Mouse (Mus musculus) E14TG2a.4 (cell line): ENCODE measurements around the gene Thg1l.
A peak's percentile ranks its signal among the peaks of the same experiment; 100 is the strongest.

Source experiments
- H3K27me3 ChIP-seq: 2 replicates; pipeline ENCODE4 v1.6.1; 2014; ENCODE audit warnings: low read length, control low read depth; ENCODE audit not compliant: insufficient read depth
- H3K36me3 ChIP-seq: 2 replicates; pipeline ENCODE4 v1.6.1; 2014; ENCODE audit warnings: low read length, control low read depth; ENCODE audit not compliant: insufficient read depth
- H3K4me1 ChIP-seq: replicated peaks from 2 replicates; pipeline ENCODE4 v1.6.1; 2014; ENCODE audit warnings: low read depth, low read length, control low read depth
- H3K4me3 ChIP-seq: replicated peaks from 2 replicates; pipeline ENCODE4 v1.5.1; 2014; ENCODE audit warnings: mild to moderate bottlenecking, low read length
- H3K9me3 ChIP-seq: 2 replicates; pipeline ENCODE4 v1.6.1; 2014; ENCODE audit warnings: low read length, control low read depth
- CTCF ChIP-seq: conservative IDR thresholded peaks from 2 replicates; pipeline ENCODE4 v1.5.1; 2014; ENCODE audit warnings: low read length
- NANOG ChIP-seq: IDR thresholded peaks from 2 replicates; pipeline ENCODE4 v1.6.1; 2014; ENCODE audit warnings: borderline replicate concordance, low read length, mixed read lengths
- POU5F1 ChIP-seq: IDR thresholded peaks from 2 replicates; pipeline ENCODE4 v1.6.1; 2014; ENCODE audit warnings: low read length, borderline replicate concordance

Gene Thg1l

GRCm38 (mm10) chr11:45938917-45939316 is 16.4 kb downstream of the Thg1l start:
- no peaks in the 10 kb centered on the region for H3K9me3 ChIP-seq
- H3K36me3 ChIP-seq, result peaks cover 76% of the 10 kb centered on the region
- peaks cover 44% of the 10 kb centered on the region for H3K4me1 ChIP-seq
- H3K27me3 ChIP-seq, result no peaks in the 10 kb centered on the region
- TF ChIP-seq NANOG (no peak), POU5F1 (no peak), CTCF (no peak)
- H3K4me3 ChIP-seq, result no peak overlapping the region

DNA sequence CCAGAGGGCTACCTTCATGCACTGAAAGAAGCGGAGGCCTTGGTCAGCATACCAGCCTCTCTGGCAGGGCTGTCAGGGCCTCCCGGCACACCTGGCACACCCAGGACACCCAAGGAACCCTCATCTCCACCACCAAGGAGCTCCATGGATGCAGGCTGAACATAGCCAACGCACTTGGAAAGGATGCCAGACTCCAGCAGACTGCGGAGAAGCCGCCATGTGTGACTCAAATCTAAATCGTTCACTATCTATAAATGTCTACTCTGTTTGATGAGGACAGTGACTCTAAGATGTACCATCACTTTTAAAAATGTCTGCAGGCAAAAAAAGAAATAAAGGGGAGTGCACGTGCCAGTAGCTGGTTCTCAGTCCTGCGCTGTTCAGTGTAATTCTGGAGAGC is 17.8 kb downstream of the Thg1l start:
- Histone ChIP-seq H3K36me3 (peaks cover 83% of the 10 kb centered on the region), H3K27me3 (no peaks in the 10 kb centered on the region), H3K4me3 (no peak overlapping the region), H3K4me1 (peaks cover 37% of the 10 kb centered on the region), H3K9me3 (no peaks in the 10 kb centered on the region)
- TF ChIP-seq NANOG (no peak), POU5F1 (no peak), CTCF (no peak)

DNA sequence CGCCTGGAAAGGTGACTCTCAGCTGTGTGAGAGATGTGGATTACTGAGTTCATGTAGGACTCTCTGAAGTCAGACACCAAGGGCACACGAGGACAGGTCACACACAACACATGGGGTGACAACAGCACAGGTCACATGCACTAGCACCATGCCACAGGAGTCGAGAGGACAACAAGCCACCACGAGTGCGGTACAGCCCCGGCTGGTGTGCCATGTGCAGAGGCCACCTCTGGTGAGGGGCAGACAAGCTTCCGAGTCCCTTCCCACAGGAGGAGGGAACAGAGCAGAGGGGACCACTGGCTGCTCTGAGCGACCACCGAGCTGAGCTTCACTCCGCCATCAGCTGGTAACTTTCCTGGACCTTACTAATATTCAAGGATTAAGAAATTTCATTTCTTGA is 22.5 kb downstream of the Thg1l start:
- Histone ChIP-seq H3K9me3 (no peaks in the 10 kb centered on the region), H3K4me3 (no peak overlapping the region), H3K36me3 (peaks cover 69% of the 10 kb centered on the region), H3K27me3 (no peaks in the 10 kb centered on the region), H3K4me1 (peaks cover 32% of the 10 kb centered on the region)
- no peak for TF ChIP-seq NANOG
- no peak for TF ChIP-seq POU5F1
- no peak for TF ChIP-seq CTCF

- Histone ChIP-seq H3K4me1 (peaks cover 30% of the 10 kb centered on the region), H3K4me3 (no peak overlapping the region), H3K9me3 (no peaks in the 10 kb centered on the region), H3K36me3 (peaks cover 37% of the 10 kb centered on the region), H3K27me3 (peaks cover 10% of the 10 kb centered on the region)
- no peak for TF ChIP-seq POU5F1
- TF ChIP-seq CTCF, result no peak
- no peak for TF ChIP-seq NANOG
Observed at GRCm38 (mm10) chr11:45929541-45929940, 25.8 kb downstream of the Thg1l start.

- peaks cover 19% of the 10 kb centered on the region for H3K27me3 ChIP-seq
- H3K36me3 ChIP-seq, result peaks cover 18% of the 10 kb centered on the region
- no peaks in the 10 kb centered on the region for H3K9me3 ChIP-seq
- H3K4me1 ChIP-seq, result peaks cover 22% of the 10 kb centered on the region
- TF ChIP-seq POU5F1 (no peak), CTCF (0 out of 2 replicates have a peak, but pooled peaks have one; percentile 1), NANOG (no peak)
- no peak overlapping the region for H3K4me3 ChIP-seq
Observed at GRCm38 (mm10) chr11:45927456-45927855, 27.8 kb downstream of the Thg1l start.

DNA sequence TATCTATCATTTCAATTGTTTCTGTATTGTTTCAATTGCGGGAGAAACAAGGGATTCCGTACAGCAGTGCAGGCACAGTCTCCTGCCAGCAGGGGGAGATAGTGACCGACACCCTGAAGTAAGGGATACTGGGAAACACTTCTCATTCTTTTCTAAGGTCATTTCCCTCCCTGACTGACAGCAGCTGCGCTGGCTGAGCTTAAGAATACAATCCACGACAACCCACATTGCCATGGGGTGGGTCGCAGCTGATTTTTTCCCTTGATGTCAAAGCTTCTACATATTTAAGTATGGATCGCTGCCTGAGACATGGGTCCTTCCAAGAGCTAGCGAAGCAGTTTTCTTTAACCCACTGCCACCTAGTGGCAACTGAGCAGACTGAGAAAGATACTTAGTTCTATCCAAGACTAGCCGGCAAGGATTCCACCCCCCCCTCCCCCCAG is 28.6 kb downstream of the Thg1l start:
- H3K9me3 ChIP-seq, result no peaks in the 10 kb centered on the region
- peaks cover 17% of the 10 kb centered on the region for H3K4me1 ChIP-seq
- peaks cover 13% of the 10 kb centered on the region for H3K36me3 ChIP-seq
- peaks cover 19% of the 10 kb centered on the region for H3K27me3 ChIP-seq
- no peak for TF ChIP-seq POU5F1
- no peak for TF ChIP-seq NANOG
- peak; percentile 94 for TF ChIP-seq CTCF
- H3K4me3 ChIP-seq, result peak overlapping the region; percentile 64

- no peaks in the 10 kb centered on the region for H3K9me3 ChIP-seq
- no peak overlapping the region for H3K4me3 ChIP-seq
- peaks cover 8% of the 10 kb centered on the region; the same call in 1 of the 2 replicates for H3K36me3 ChIP-seq
- TF ChIP-seq POU5F1, result no peak
- no peak for TF ChIP-seq CTCF
- peaks cover 19% of the 10 kb centered on the region for H3K27me3 ChIP-seq
- H3K4me1 ChIP-seq, result peaks cover 22% of the 10 kb centered on the region
Observed at GRCm38 (mm10) chr11:45925436-45925835, 29.9 kb downstream of the Thg1l start.

DNA sequence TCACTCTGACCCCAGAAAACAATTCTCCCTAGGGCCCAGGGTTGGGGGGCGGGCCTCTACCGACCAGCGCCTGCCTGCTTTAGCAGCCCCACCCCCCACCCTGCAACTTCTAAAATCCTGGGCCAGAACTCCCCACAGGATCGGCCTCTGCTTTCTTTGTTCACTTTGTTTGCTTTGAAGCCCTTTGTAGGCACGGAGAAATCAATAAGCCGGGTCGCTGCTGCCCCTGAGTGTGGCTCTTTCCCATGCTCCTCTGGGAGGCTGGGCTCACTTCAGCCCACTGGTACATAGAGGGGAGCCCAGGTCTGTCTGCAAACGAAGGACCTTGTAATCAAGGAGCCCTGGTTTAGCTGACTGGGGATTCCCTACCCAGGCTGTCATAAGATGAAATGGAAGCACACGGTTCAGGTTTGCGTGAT is 33.8 kb downstream of the Thg1l start:
- Histone ChIP-seq H3K27me3 (peaks cover 19% of the 10 kb centered on the region), H3K4me3 (peak overlapping the region; percentile 17; the same call in 1 of the 2 replicates), H3K36me3 (no peaks in the 10 kb centered on the region), H3K9me3 (no peaks in the 10 kb centered on the region), H3K4me1 (peaks cover 18% of the 10 kb centered on the region)
- no peak for TF ChIP-seq NANOG
- no peak for TF ChIP-seq POU5F1
- no peak for TF ChIP-seq CTCF

- Histone ChIP-seq H3K4me1 (peaks cover 23% of the 10 kb centered on the region), H3K4me3 (0 out of 2 replicates have a peak overlapping the region, but pooled peaks have one; percentile 17), H3K27me3 (peaks cover 18% of the 10 kb centered on the region), H3K9me3 (no peaks in the 10 kb centered on the region), H3K36me3 (no peaks in the 10 kb centered on the region)
- TF ChIP-seq POU5F1 (no peak), NANOG (no peak), CTCF (no peak)
Observed at GRCm38 (mm10) chr11:45921026-45921425, 34.3 kb downstream of the Thg1l start.
